Mouse (Mus musculus) c-Kit-negative CD71-positive TER-119-positive erythroid progenitor cells, embryonic 14.5 days (primary cell): ENCODE measurements around the gene Noc4l.
A peak's percentile ranks its signal among the peaks of the same experiment; 100 is the strongest.

ENCODE experiments used
- DNase-seq: peaks from one replicate; pipeline ENCODE4 v3.0.0-alpha.2; 2013; ENCODE audit warnings: low read depth, low spot score

The Noc4l gene

DNA sequence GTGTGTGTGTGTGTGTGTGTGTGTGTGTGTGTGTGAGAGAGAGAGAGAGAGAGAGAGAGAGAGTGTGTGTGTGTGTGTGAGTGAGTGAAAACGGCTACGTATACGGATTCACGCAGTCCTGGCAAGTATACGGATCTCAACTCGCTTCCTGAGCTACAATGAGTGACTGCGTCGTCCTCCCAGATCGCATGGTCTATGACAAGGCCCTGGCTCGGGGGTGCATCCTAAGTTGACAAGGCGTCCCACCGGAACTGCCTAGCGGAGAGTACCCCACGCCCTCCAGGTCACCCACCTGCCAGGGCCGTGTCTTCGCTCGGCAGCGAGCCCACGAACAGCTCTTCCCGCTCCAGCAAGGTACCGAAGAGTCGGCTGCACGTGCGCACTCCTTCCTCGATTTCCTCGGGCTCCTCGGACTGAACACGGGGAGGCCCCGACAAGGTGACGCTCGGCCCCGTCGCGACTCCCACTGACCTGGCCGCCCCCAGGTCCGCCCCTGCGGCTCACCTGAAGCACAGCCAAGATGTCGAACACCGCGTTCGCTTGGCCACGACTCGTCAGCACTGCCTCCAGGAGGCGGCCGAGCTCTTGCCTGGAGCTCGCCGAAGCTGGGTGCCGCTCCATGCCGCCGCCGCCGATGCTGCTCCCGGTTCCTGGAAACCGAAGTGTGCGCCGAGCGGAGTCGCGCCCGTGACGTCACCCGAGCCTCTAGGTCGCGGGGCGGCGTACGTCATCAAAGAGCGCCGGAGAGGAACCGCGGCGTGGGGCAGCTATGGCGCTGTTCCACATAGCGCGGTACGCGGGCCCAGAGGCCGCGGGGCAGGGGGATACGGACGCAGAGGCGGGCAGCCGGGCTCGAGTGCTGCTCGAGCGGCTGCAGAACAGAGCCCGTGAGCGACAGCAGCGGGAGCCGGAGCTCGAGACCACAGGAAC, at the start of gene Noc4l, which contains the start of gene Ddx51:
Noc4l (minus strand) TSS at position 699 of the 930 bp plus-strand sequence.
Ddx51 (plus strand) TSS at position 733 of the 930 bp plus-strand sequence.
- DNase-seq, result peak; percentile 93

DNA sequence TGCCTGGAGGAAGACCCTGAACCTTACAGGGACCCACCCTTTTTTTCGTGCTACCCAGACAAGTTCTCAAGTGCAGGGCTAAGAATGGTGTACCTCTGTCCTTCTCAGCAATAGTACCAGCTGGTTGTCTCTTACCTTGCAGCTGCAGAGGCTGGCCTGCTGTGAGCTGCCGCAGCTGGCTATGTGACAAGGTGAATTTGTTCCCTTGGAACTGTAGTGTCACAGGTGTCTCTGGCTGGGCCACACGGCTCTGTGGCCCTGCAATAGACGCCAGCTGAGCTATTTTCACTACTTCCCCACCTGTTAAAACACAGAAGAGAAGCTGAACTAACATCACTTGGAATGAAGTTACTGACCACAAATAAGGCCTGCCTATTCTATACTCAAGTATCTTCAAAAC, 45.4 kb upstream of the Noc4l start:
- no peak for DNase-seq

- no peak for DNase-seq
These were observed 28.8 kb upstream of the Noc4l start for GRCm38 (mm10) chr5:110682041-110682440.

DNA sequence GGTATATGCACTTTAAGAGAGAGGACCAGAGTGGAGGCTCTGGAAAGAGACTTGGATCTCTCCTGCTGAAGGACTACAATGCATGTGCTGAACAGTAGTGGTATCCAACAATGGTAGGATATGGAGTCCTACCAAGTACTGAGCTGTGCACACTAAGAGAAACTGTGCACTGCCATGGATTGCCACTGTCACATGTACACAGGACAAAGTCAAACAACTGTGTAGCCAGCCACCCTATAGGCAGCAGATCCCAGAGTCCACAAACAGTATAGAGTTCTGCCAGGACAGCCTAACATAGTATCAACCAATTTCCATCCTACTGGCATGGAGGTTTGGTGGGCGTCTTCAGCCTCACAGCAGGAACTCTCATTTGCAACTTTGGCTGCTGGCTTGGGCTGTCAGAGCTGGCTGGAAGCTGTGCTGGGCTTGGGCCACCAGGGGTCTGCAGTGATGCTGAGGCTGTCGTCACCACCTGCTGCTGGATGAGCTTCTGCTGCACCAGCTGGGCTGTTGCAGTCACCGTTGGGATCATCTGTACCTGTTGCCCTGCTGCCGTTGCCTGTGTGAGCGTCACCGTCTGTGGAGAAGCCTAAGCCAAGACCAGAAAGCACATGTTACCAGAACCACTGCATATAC, 12.4 kb upstream of the Noc4l start:
- DNase-seq, result no peak

- DNase-seq, result no peak
These were observed 11.6 kb upstream of the Noc4l start for GRCm38 (mm10) chr5:110664750-110665269.

GRCm38 (mm10) chr5:110664041-110664440, 10.8 kb upstream of the Noc4l start:
- DNase-seq, result no peak

DNA sequence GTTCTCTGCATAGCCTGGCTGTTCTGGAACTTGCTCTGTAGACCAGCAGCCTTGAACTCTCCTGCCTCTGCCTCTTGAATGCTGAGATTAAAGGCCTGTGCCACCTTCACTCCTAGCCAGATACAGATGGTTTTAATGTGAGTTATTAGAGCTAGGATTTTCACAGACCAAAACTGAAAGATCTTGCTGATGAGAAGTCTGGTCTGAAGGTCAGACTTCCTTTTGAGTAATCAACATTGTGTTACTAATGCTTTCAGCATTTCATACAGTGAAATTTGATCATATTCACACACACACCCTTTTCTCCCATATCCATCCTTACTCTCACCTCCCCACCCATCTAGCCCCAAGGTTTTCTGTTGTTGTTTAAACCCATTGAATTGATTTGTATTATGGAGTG, 6.5 kb upstream of the Noc4l start:
- DNase-seq, result no peak

GRCm38 (mm10) chr5:110653686-110654085, 469 bp upstream of the Noc4l start:
- DNase-seq, result no peak

DNA sequence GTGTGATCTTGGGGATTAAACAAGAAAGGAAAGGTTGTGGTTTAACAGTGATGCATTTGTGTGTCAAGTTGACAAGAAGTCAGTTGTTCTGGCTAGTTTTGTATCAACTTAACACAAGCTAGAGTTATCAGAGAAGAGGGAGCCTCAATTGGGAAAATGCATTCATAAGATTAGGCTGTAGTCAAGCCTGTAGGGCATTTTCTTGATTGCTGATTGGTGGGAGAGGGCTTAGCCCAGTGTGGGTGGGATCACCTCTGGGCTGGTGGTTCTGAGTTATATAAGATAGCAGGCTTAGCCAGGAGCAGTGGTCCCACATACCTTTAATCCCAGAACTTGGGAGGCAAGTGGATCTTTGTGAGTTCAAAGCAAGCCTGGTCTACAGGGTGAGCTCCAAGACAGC, 6.8 kb downstream of the Noc4l start:
- no peak for DNase-seq

- DNase-seq, result peak; percentile 65
These were observed 13.8 kb downstream of the Noc4l start for GRCm38 (mm10) chr5:110639459-110639858.

DNA sequence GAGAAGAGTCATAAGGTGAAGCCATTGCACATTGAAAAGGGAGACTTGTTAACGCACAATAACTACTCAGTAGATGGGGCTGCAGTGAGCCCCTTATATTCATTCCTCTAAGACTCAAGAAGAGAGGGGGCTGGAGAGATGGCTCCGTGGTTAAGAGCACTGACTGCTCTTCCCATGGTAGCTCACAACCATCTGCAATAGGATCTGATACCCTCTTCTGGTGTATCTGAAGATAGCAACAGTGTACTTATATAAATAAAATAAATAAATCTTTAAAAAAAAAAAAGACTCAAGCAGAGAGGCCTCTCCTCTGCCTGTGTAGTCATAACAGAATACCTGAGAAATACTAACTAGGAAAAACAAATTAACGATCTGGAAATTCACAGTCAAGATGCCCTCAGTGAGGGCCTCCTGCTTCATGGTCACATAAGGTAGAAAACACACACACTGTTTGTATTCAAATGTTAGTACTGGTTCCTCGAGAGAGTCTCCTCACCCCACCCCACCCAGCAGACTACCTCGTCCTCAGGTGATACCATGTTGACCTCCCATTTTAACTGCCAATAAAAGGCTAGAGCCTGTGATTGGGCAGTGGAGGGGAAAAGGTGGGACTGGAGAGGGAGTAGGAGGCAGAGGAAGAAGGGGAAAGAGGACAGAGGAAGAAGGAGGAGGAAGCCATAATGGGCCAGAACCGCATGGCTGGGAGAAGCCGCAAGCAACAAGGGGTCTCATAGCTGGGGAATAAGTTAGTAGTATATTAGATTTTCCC, 14.7 kb downstream of the Noc4l start:
- DNase-seq, result no peak

DNA sequence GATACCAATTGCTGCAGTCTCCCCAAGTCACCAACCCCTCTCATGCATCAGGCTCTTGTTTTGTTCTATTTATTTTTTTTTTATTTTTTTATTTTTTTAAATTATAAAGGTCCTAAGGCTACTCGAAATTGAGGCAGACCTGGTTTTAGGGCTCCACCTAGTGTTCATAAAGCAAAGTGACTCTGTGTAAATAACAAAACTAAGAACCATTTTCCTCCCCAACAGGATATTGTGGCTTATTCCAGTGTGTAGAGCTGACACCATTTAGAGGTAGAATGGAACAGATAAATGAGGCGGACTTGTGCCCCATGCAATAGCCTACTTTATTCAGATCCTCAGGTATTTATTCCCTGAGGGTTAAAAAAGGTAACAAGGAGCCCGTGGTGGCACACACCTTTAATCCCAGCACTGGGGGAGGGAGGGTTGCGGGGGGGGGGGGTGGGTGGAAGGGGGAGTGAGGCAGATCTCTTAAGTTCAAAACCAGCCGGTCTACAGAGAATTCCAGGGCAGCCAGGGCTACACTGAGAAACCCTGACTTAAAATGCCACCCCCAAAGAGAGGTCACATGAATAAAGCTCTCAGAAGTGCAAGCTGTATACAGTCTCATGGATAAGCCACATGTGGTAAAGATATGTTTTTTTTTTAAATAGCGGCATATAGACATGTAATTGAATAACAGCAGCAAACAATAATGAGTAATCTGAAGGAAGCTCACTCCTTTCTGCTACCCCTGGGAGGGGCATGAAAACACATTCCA, 17.1 kb downstream of the Noc4l start:
- no peak for DNase-seq

DNA sequence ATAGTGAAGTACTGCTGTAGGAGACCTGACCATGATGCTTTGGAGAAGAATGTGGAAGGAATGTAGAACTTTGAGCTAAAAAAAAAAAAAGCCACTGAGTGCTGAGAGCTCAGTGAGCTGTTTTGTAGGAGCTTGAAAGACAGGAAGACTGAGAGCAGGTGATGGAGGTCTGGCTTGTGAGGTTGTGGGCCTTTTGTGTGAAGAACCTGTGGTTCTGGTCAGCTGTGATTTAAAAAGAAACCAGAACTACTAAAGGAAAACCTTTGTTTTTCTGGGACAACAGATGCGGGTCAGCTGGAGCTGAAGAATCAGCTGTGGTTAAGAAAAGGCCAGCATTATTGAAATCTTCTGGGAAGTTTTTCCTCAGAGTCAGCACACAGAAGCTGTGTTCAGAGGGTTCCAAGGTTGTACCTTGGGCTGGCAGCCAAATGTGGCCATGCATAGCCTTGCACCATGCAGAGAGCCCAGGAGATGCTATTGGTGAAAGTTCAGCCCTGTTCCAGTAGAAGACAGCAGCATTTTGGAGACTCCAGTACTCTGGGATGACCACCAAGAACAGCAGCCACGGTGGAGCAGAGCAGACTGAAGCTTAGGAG, 23.6 kb downstream of the Noc4l start:
- DNase-seq, result no peak

- DNase-seq, result no peak
These were observed 25.1 kb downstream of the Noc4l start for GRCm38 (mm10) chr5:110628156-110628555.

- DNase-seq, result no peak
These were observed 25.9 kb downstream of the Noc4l start for GRCm38 (mm10) chr5:110627351-110627750.

GRCm38 (mm10) chr5:110624319-110624718, 28.9 kb downstream of the Noc4l start:
- no peak for DNase-seq

- no peak for DNase-seq
These were observed 34.0 kb downstream of the Noc4l start for GRCm38 (mm10) chr5:110619226-110619625.

GRCm38 (mm10) chr5:110611435-110612158, 41.6 kb downstream of the Noc4l start:
- DNase-seq, result no peak

DNA sequence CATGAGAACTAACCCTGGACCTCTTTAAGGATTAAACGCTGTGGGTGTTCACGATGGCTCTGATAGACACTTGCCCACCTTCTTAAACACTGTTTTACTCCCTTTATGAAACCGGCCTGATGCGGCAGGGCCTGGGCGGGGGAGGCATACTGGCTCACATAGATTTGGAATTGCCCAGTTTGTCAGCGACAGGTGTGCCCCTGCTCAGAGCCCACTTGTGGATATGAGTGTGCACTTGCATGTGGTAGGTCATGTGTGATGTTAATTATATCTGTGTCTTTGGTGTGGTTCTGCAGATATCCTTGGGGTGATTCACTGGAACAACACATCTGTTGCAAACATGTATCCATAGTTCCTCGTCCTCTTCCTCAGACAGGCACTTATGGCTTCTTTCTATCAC, 42.7 kb downstream of the Noc4l start:
- no peak for DNase-seq

DNA sequence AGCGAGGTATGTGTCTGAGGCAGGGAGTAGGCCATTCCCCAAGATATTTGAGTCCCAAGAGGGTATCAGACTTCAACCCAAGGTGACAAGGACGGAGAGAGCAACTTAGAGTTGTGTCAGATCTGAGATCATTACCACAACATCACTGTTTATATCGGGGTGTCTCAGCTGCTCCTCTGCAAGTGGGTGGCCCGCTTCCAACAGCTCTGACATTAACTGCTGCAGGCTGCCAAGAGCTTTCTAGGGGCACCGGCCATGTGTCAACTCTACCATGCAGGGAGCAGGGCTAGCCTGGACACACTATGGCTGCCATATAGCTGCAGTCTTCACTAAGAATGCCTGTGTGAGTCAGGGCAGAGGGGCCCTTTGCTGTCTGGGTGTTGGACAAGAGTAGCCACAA, 43.3 kb downstream of the Noc4l start:
- DNase-seq, result no peak
